Mouse (Mus musculus) embryonic facial prominence, embryonic 11.5 days (tissue): ENCODE data around the gene Sema4g. TPM values are rescaled to one million over a fixed set of nuclear protein-coding genes. Genes with fewer than 3 reads are reported as not detected.

Experiments
- ATAC-seq: fragments of 200-750 bp; cut with Nextera tagmentation; replicated peaks from 2 replicates; pipeline ENCODE4 v1.8.0; 2017; ENCODE audit warnings: low read depth; ENCODE audit not compliant: insufficient number of reproducible peaks, low FRiP score, low TSS enrichment
- DNase-seq: peaks from one replicate; pipeline ENCODE4 v3.0.0-alpha.2; 2015; ENCODE audit warnings: low spot score
- H3K27ac ChIP-seq: fragments of 300-500 bp; sonication (generic); replicated peaks from 2 replicates; pipeline ENCODE4 v1.5.1; 2014; ENCODE audit warnings: mild to moderate bottlenecking, low read depth, low read length, control low read depth
- H3K27me3 ChIP-seq: fragments of 300-500 bp; sonication (generic); 2 replicates; pipeline ENCODE4 v1.6.1; 2014; ENCODE audit warnings: mild to moderate bottlenecking, low read length, moderate library complexity, mixed read lengths; ENCODE audit not compliant: control insufficient read depth, insufficient read depth
- H3K36me3 ChIP-seq: fragments of 300-500 bp; sonication (generic); replicated peaks from 2 replicates; pipeline ENCODE4 v1.6.1; 2014; ENCODE audit warnings: low read depth, mild to moderate bottlenecking, low read length, moderate library complexity, mixed read lengths; ENCODE audit not compliant: control insufficient read depth, insufficient read depth
- H3K4me1 ChIP-seq: fragments of 300-500 bp; sonication (generic); 2 replicates; pipeline ENCODE4 v1.6.1; 2014; ENCODE audit warnings: low read length, mixed read lengths; ENCODE audit not compliant: control insufficient read depth, insufficient read depth
- H3K4me2 ChIP-seq: fragments of 300-500 bp; sonication (generic); 2 replicates; pipeline ENCODE4 v1.6.1; 2014; ENCODE audit warnings: low read depth, mild to moderate bottlenecking, control low read depth, low read length, moderate library complexity
- H3K4me3 ChIP-seq: fragments of 300-500 bp; sonication (generic); 2 replicates; pipeline ENCODE4 v1.5.1; 2014; ENCODE audit warnings: low read depth, low read length, control low read depth
- H3K9ac ChIP-seq: fragments of 300-500 bp; sonication (generic); replicated peaks from 2 replicates; pipeline ENCODE4 v1.6.1; 2014; ENCODE audit warnings: mild to moderate bottlenecking, control low read depth, low read length
- H3K9me3 ChIP-seq: fragments of 300-500 bp; sonication (generic); replicated peaks from 2 replicates; pipeline ENCODE4 v1.6.1; 2016; ENCODE audit warnings: mild to moderate bottlenecking, low read length, inconsistent platforms, mixed read lengths; ENCODE audit not compliant: control insufficient read depth
- WGBS: fragments of 180-500 bp; shearing (Covaris S2); extraction: QIAGEN DNeasy Blood & Tissue Kit; methylation state at CpG from one replicate; pipeline ENCODE4 v1.1.7; 2014; 5-methylcytosine and 5-hydroxymethylcytosine counted together
- polyA plus RNA-seq: library from polyadenylated mRNA; unstranded; fragments of >200 nt; fragmentation: Nextera tagmentation; extraction: Ambion mirVana; gene quantifications from 2 replicates; pipeline ENCODE4 v1.2.1, GENCODE M21; 2014

Sema4g gene
- polyA plus RNA-seq, 1 experiment from 2014 or later = 4.5 TPM

- Histone ChIP-seq H3K9me3 (no peaks in the 10 kb centered on the region), H3K4me3 (peak within 1 kb of the TSS; percentile 92), H3K4me1 (peaks cover 6% of the 10 kb centered on the region; the same call in 1 of the 2 replicates), H3K27ac (peak within 1 kb of the TSS; percentile 73), H3K36me3 (peaks cover 6% of the 10 kb centered on the region), H3K9ac (peak within 1 kb of the TSS; percentile 72), H3K4me2 (peak within 1 kb of the TSS; percentile 89), H3K27me3 (no peaks in the 10 kb centered on the region)
- ATAC-seq (peak; percentile 85), DNase-seq (peak; percentile 96)
- WGBS = under 1% methylated on average over 82 of the region's 82 CpGs
These were observed 17.2 kb downstream of the Sema4g start, which contains the start of gene Mrpl43 for GRCm38 (mm10) chr19:45005957-45006712. Mrpl43 (minus strand) TSS chr19:45006442.

GRCm38 (mm10) chr19:45007021-45007420 is 18.1 kb downstream of the Sema4g start:
- H3K27ac ChIP-seq = no peak overlapping the region
- no peak for ATAC-seq
- H3K4me2 ChIP-seq = peak overlapping the region; percentile 89
- H3K36me3 ChIP-seq = peaks cover 6% of the 10 kb centered on the region
- WGBS = 42% methylated on average over 17 of the region's 17 CpGs
- H3K4me1 ChIP-seq = peaks cover 6% of the 10 kb centered on the region; the same call in 1 of the 2 replicates
- H3K9me3 ChIP-seq = no peaks in the 10 kb centered on the region
- H3K9ac ChIP-seq = peak overlapping the region; percentile 59
- DNase-seq = no peak
- H3K27me3 ChIP-seq = no peaks in the 10 kb centered on the region
- peak overlapping the region; percentile 92 for H3K4me3 ChIP-seq

GRCm38 (mm10) chr19:45007425-45008191 is 18.7 kb downstream of the Sema4g start:
- Histone ChIP-seq H3K27ac (no peak overlapping the region), H3K4me2 (peak overlapping the region; percentile 89), H3K9ac (peak overlapping the region; percentile 59), H3K4me1 (peaks cover 6% of the 10 kb centered on the region; the same call in 1 of the 2 replicates), H3K36me3 (peaks cover 6% of the 10 kb centered on the region), H3K9me3 (no peaks in the 10 kb centered on the region), H3K27me3 (no peaks in the 10 kb centered on the region), H3K4me3 (peak overlapping the region; percentile 92)
- WGBS = 94% methylated on average over 20 of the region's 20 CpGs
- ATAC-seq = no peak
- DNase-seq = no peak

DNA sequence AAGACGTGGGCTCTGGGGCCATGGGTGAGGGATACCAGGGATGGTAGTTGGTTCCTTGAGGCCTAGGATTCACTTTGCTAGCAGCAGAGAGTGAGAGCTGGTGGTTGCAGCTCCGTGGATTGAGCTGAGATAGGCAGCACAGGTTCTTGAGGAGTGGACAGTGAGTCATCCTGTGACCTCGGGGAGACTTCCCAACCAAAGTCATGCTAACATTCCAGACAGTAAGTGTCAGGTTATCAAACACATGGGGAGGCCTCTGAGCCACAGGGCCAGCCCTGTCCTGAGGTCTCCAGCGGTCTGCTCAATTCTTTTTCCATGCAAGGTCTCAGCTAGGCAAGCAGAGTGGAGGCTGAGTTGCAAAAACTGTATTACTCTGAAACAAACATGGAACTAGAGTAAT is 21.7 kb downstream of the Sema4g start:
- WGBS = 89% methylated on average over 4 of the region's 4 CpGs
- DNase-seq (no peak), ATAC-seq (no peak)
- Histone ChIP-seq H3K4me1 (peaks cover 6% of the 10 kb centered on the region; the same call in 1 of the 2 replicates), H3K9ac (no peak overlapping the region), H3K27me3 (no peaks in the 10 kb centered on the region), H3K4me3 (no peak overlapping the region), H3K36me3 (peaks cover 6% of the 10 kb centered on the region), H3K9me3 (no peaks in the 10 kb centered on the region), H3K27ac (no peak overlapping the region), H3K4me2 (no peak overlapping the region)

- Histone ChIP-seq H3K27ac (peak overlapping the region; percentile 97; the same call in 1 of the 2 replicates), H3K9ac (peak overlapping the region; percentile 39), H3K36me3 (peaks cover 6% of the 10 kb centered on the region), H3K4me2 (no peak overlapping the region), H3K27me3 (no peaks in the 10 kb centered on the region), H3K4me1 (peaks cover 2% of the 10 kb centered on the region; the same call in 1 of the 2 replicates), H3K9me3 (no peaks in the 10 kb centered on the region), H3K4me3 (no peak overlapping the region)
- no peak for ATAC-seq
- 80% methylated on average over 8 of the region's 8 CpGs for WGBS
- no peak for DNase-seq
These were observed 23.3 kb downstream of the Sema4g start for GRCm38 (mm10) chr19:45012219-45012618.

- no peak for ATAC-seq
- DNase-seq = peak; percentile 72
- H3K9ac ChIP-seq = peak overlapping the region; percentile 39
- peak overlapping the region; percentile 97; the same call in 1 of the 2 replicates for H3K27ac ChIP-seq
- H3K4me1 ChIP-seq = no peaks in the 10 kb centered on the region
- H3K4me2 ChIP-seq = no peak overlapping the region
- WGBS = 47% methylated on average over 6 of the region's 6 CpGs
- H3K36me3 ChIP-seq = peaks cover 6% of the 10 kb centered on the region
- no peak overlapping the region for H3K4me3 ChIP-seq
- no peaks in the 10 kb centered on the region for H3K9me3 ChIP-seq
- no peaks in the 10 kb centered on the region for H3K27me3 ChIP-seq
These were observed 23.7 kb downstream of the Sema4g start for GRCm38 (mm10) chr19:45012636-45013035.

- no peak; the same call in 1 of the 2 replicates for ATAC-seq
- Histone ChIP-seq H3K4me3 (peak overlapping the region; percentile 3; the same call in 1 of the 2 replicates), H3K4me2 (0 out of 2 replicates have a peak overlapping the region, but pooled peaks have one; percentile 13), H3K4me1 (no peaks in the 10 kb centered on the region), H3K27ac (peak overlapping the region; percentile 97), H3K36me3 (peaks cover 6% of the 10 kb centered on the region), H3K9me3 (no peaks in the 10 kb centered on the region), H3K27me3 (no peaks in the 10 kb centered on the region), H3K9ac (no peak overlapping the region; the same call in 1 of the 2 replicates)
- 50% methylated on average over 6 of the region's 6 CpGs for WGBS
- peak; percentile 84 for DNase-seq
These were observed 24.8 kb downstream of the Sema4g start for GRCm38 (mm10) chr19:45013581-45014225.
